Mouse (Mus musculus) CH12.LX (cell line): ENCODE data around the gene Sds.
A peak's percentile ranks its signal among the peaks of the same experiment; 100 is the strongest.

Experiments used
- BHLHE40 ChIP-seq: IDR thresholded peaks from 2 replicates; pipeline ENCODE4 v1.6.1; 2011; ENCODE audit warnings: mild to moderate bottlenecking, low read depth, low read length, improper control_type of control experiment
- CHD2 ChIP-seq: IDR thresholded peaks from 2 replicates; pipeline ENCODE4 v1.6.1; 2011; ENCODE audit warnings: low read length, improper control_type of control experiment
- CTCF ChIP-seq, 2 experiments: IDR thresholded peaks in 1 of 2; conservative IDR thresholded peaks in 1 of 2; 2 replicates each; pipeline ENCODE4 v1.5.1; 2011 to 2012; ENCODE audit warnings: low read depth in 2 of 2, low read length in 2 of 2, improper control_type of control experiment in 1 of 2, inconsistent platforms in 1 of 2, mild to moderate bottlenecking in 1 of 2, moderate library complexity in 1 of 2
- KAT2A ChIP-seq: IDR thresholded peaks from 2 replicates; pipeline ENCODE4 v1.6.1; 2012; ENCODE audit warnings: low read length, improper control_type of control experiment, inconsistent platforms; ENCODE audit not compliant: insufficient replicate concordance
- MAFK ChIP-seq: IDR thresholded peaks from 2 replicates; pipeline ENCODE4 v1.6.1; 2011; ENCODE audit warnings: low read length, improper control_type of control experiment; ENCODE audit not compliant: insufficient replicate concordance
- NELFE ChIP-seq: IDR thresholded peaks from 2 replicates; pipeline ENCODE4 v1.6.1; 2011; ENCODE audit warnings: low read depth, low read length, improper control_type of control experiment
- POLR2A ChIP-seq: IDR thresholded peaks from 2 replicates; pipeline ENCODE4 v1.6.1; 2011; ENCODE audit warnings: low read depth, mild to moderate bottlenecking, improper control_type of control experiment, low read length
- POLR2AphosphoS2 ChIP-seq: IDR thresholded peaks from 2 replicates; pipeline ENCODE4 v1.6.1; 2011; ENCODE audit warnings: low read depth, low read length, improper control_type of control experiment
- TCF12 ChIP-seq: IDR thresholded peaks from 2 replicates; pipeline ENCODE4 v1.6.1; 2014; ENCODE audit warnings: low read depth, mild to moderate bottlenecking, inconsistent platforms, low read length, improper control_type of control experiment
- USF2 ChIP-seq: conservative IDR thresholded peaks from 2 replicates; pipeline ENCODE4 v1.6.1; 2011; ENCODE audit warnings: low read depth, low read length, improper control_type of control experiment
- ZC3H11A ChIP-seq: IDR thresholded peaks from 2 replicates; pipeline ENCODE4 v1.6.1; 2012; ENCODE audit warnings: low read depth, mild to moderate bottlenecking, inconsistent platforms, low read length, improper control_type of control experiment

DNA sequence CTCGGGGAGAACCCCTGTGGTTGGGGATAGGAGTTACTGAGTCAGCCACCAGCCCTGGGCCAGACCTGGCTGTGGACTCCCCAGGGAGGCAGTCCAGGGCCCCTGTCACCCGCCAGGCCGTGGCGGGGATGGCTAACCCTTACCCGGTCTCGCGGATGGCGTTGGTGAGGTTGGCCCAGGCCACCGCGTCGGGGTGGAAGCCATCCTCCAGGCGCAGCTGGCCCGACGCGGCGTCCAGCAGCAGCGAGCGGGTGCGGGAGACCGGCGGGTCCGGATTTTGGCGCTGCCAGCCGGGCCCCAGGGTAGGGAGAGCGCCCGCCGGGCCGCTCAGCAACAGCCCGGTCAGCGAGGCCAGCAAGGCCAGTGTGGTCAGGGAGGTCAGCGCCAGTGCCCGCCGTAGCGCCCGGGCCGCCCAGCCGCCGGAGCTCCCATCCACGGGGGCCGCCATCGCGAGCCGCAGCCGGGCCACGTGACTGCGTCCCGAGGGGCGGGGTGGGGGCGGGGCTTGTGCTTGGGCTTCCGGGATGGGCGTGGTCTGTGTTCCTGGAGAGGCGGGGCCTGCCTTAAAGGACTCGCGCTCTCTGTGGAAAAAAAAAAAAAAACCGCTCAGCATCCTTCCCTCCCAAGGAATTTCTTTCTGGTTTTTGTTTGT is 26.9 kb downstream of the Sds start, which contains the start of gene Plbd2:
- TF ChIP-seq POLR2A (peak; percentile 81), ZC3H11A (no peak), CTCF (conservative IDR thresholded peaks at IDR 0.05 in 1 of 2, IDR thresholded peaks at IDR 0.05 in 1 of 2; ENCODE audit: low read depth in 2 of 2, low read length in 2 of 2) (no peak), USF2 (peak; percentile 75), TCF12 (no peak), POLR2AphosphoS2 (no peak; the same call in 1 of the 2 replicates), KAT2A (no peak), NELFE (peak; percentile 38; the same call in 1 of the 2 replicates), CHD2 (no peak), BHLHE40 (peak; percentile 68), MAFK (peak; percentile 42; the same call in 1 of the 2 replicates)
